Mouse (Mus musculus) ES-Bruce4 (cell line): ENCODE data around the gene Spaca4.

Experiments used
- CTCF ChIP-seq: IDR thresholded peaks from one replicate; pipeline ENCODE4 v1.8.1; 2011; ENCODE audit warnings: low read depth, low read length
- POLR2A ChIP-seq: IDR thresholded peaks from one replicate; pipeline ENCODE4 v1.8.1; 2011; ENCODE audit warnings: low read length; ENCODE audit not compliant: insufficient read depth

GRCm38 (mm10) chr7:45716952-45717917 is 8.4 kb downstream of the Spaca4 start:
- TF ChIP-seq CTCF (no peak), POLR2A (no peak)
